Mouse (Mus musculus) megakaryocyte, embryonic 14.5 days (primary cell): ENCODE measurements at regions not wholly inside any gene's neighbourhood (a gene's known extent, or its start where the extent isn't known, plus 50 kb on each side); places are given as distances from the start of the nearest gene placed in this dataset.

Experiments used
- H3K27me3 ChIP-seq: replicated peaks from 2 replicates; pipeline ENCODE3; 2012; ENCODE audit warnings: inconsistent platforms
- H3K36me3 ChIP-seq: replicated peaks from 2 replicates; pipeline ENCODE3; 2012; ENCODE audit warnings: low read length, inconsistent platforms, mixed read lengths
- H3K4me1 ChIP-seq: 2 replicates; pipeline ENCODE4 v1.6.1; 2012; ENCODE audit warnings: inconsistent platforms
- H3K4me3 ChIP-seq: replicated peaks from 2 replicates; pipeline ENCODE3; 2012; ENCODE audit warnings: moderate library complexity, mild to moderate bottlenecking, inconsistent platforms
- H3K9me3 ChIP-seq: 2 replicates; pipeline ENCODE4 v1.6.1; 2012; ENCODE audit warnings: inconsistent platforms
- FLI1 ChIP-seq: IDR thresholded peaks from 2 replicates; pipeline ENCODE4 v1.6.1; 2012; ENCODE audit warnings: low read length, inconsistent platforms, mixed read lengths
- GATA1 ChIP-seq: IDR thresholded peaks from 3 replicates; pipeline ENCODE4 v1.6.1; 2012; ENCODE audit warnings: mixed read lengths, low read length, inconsistent platforms, borderline replicate concordance

DNA sequence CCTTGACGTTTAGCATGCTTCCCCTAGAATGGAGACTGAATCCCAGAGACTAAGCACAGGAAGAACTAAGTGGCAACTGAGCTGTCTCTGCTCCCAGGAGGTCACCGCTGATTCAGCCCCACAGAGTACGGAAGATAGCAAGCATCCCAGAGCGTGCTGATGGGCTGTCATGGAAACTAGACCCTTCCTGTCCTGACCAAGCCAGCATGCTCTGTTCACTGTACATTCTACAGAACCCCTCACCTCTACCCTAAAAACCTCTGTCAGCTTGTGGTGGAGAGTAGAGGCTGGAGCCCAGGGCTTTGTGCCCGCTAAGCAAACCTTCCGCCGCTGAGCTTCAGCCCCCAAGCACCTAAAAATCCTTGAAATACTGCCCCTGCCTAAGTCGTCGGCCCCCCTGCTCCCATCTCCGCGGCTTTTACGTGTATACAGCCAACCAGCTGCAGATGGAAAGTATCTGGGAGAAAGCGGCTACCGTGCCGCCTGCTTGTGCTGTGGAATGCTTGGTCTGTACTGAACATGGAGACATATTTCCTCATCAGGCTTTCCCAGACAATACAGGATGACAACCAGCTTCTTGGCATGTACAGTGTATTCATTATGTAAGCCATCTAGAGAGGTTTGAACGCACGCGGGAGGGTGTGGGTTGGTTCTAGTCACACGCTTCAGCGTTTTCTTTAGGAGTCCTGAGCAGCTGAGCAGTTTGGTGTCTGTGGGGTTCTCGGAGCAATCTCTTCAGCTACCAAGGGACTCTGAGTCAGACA lies 237.1 kb downstream of the Tshz3 start:
- Histone ChIP-seq H3K9me3 (peaks cover 46% of the 10 kb centered on the region), H3K27me3 (no peaks in the 10 kb centered on the region), H3K4me3 (no peak overlapping the region), H3K36me3 (no peaks in the 10 kb centered on the region), H3K4me1 (no peaks in the 10 kb centered on the region)
- TF ChIP-seq FLI1 (no peak), GATA1 (no peak)

DNA sequence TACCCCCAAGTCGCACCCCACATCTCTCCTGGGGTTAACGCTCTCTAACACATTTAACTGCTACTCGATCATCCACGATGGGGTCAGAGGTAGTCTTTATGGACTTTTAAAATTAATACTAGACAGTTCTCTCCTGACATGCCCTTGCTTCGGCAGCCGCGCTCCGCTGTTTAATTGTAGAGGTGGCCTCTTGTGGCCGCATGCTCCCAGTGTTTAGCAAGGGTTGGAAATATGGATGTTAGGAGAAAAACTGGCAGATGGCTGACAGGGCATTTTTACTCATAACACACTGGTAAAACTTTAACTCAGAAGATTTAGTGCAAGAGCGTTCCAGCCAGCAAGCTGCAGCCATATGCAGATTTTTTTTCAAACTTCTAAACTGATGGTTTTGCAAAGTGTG lies 242.7 kb downstream of the Tshz3 start:
- Histone ChIP-seq H3K4me3 (no peak overlapping the region), H3K27me3 (no peaks in the 10 kb centered on the region), H3K4me1 (no peaks in the 10 kb centered on the region), H3K36me3 (no peaks in the 10 kb centered on the region), H3K9me3 (peaks cover 37% of the 10 kb centered on the region)
- no peak for TF ChIP-seq GATA1
- TF ChIP-seq FLI1 = no peak

- Histone ChIP-seq H3K9me3 (peaks cover 48% of the 10 kb centered on the region), H3K4me3 (no peak overlapping the region), H3K36me3 (no peaks in the 10 kb centered on the region), H3K27me3 (no peaks in the 10 kb centered on the region), H3K4me1 (no peaks in the 10 kb centered on the region)
- no peak for TF ChIP-seq GATA1
- no peak for TF ChIP-seq FLI1
These were observed 247.3 kb downstream of the Tshz3 start for GRCm38 (mm10) chr7:36945024-36945815.

DNA sequence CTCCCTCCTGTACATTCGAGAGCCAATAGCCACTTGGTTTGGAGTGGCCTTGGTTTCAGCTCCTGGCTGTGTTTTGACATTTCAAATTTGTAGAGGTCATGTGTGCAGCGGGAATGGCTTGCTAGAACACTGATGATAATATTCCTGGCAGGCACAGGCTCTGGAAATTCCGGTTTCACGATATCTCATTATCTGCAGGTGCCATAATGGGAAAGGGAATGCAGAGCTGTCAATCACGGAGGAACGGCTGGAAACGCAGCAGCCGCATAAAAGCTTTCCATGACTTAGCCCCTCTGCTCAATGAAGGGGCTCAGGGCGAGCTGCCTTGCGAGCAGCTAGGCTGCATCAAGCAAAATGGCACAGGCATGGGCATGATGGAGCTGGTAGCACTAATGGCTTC lies 251.6 kb downstream of the Tshz3 start:
- Histone ChIP-seq H3K27me3 (no peaks in the 10 kb centered on the region), H3K4me1 (no peaks in the 10 kb centered on the region), H3K9me3 (peaks cover 37% of the 10 kb centered on the region), H3K4me3 (no peak overlapping the region), H3K36me3 (no peaks in the 10 kb centered on the region)
- no peak for TF ChIP-seq FLI1
- no peak for TF ChIP-seq GATA1

DNA sequence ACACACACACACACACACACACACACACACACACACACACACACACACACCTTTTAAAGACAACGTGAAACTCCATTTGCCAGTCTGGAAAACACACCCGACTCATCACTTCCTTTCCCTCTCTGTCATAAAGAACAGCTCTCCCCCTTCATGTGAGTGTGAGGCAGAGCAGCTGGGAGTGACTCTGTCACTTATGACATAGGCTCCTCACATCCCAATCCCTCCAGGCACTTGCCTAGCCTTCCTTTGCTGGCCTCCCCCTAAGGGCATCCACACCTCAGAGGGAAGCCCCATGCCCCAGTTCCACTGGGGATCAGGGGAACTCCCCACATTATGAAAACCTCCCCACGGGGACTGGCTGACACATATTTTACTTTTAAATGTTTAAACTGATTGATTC lies 257.5 kb downstream of the Tshz3 start:
- no peaks in the 10 kb centered on the region for H3K4me1 ChIP-seq
- no peak overlapping the region for H3K4me3 ChIP-seq
- no peak for TF ChIP-seq GATA1
- TF ChIP-seq FLI1 = no peak
- H3K27me3 ChIP-seq = no peaks in the 10 kb centered on the region
- peaks cover 49% of the 10 kb centered on the region for H3K9me3 ChIP-seq
- H3K36me3 ChIP-seq = no peaks in the 10 kb centered on the region

GRCm38 (mm10) chr7:36958255-36958654 lies 260.3 kb downstream of the Tshz3 start:
- Histone ChIP-seq H3K9me3 (peaks cover 52% of the 10 kb centered on the region), H3K4me1 (no peaks in the 10 kb centered on the region), H3K36me3 (no peaks in the 10 kb centered on the region), H3K27me3 (no peaks in the 10 kb centered on the region), H3K4me3 (no peak overlapping the region)
- TF ChIP-seq FLI1 = no peak
- no peak for TF ChIP-seq GATA1

- Histone ChIP-seq H3K4me3 (no peak overlapping the region), H3K9me3 (peaks cover 19% of the 10 kb centered on the region), H3K27me3 (no peaks in the 10 kb centered on the region), H3K4me1 (no peaks in the 10 kb centered on the region), H3K36me3 (no peaks in the 10 kb centered on the region)
- TF ChIP-seq FLI1 (no peak), GATA1 (no peak)
These were observed 273.9 kb downstream of the Tshz3 start for GRCm38 (mm10) chr7:36971772-36972171.

- Histone ChIP-seq H3K4me3 (peak overlapping the region; percentile 46), H3K9me3 (peaks cover 20% of the 10 kb centered on the region), H3K4me1 (no peaks in the 10 kb centered on the region), H3K36me3 (no peaks in the 10 kb centered on the region), H3K27me3 (no peaks in the 10 kb centered on the region)
- TF ChIP-seq FLI1 = no peak
- no peak for TF ChIP-seq GATA1
These were observed 275.9 kb downstream of the Tshz3 start for GRCm38 (mm10) chr7:36973654-36974320.

DNA sequence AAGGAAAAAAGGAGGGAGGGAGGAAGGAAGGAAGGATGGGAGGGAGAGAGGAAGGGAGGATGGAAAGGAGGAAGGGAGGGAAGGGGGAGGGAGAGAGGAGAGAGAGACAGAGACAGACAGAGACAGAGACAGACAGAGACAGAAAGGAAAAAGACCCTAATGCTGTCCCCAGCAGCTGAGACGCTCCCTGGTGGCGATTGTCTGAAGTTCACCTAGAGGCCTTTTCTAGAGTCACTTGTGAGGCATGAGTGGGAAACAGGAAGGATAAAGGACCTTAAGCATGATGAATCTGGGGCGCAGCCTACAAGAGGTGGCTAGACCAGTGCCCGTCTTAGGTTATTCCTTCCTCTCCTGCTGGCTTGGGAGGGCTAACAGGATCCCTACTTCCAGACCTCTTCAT lies 276.7 kb downstream of the Tshz3 start:
- Histone ChIP-seq H3K36me3 (no peaks in the 10 kb centered on the region), H3K4me3 (no peak overlapping the region), H3K4me1 (no peaks in the 10 kb centered on the region), H3K27me3 (no peaks in the 10 kb centered on the region), H3K9me3 (peaks cover 23% of the 10 kb centered on the region)
- TF ChIP-seq GATA1 = no peak

GRCm38 (mm10) chr7:36975475-36975874 lies 277.6 kb downstream of the Tshz3 start:
- Histone ChIP-seq H3K9me3 (peaks cover 32% of the 10 kb centered on the region), H3K4me3 (no peak overlapping the region)
- no peak for TF ChIP-seq FLI1
- no peak for TF ChIP-seq GATA1

More at GRCm38 (mm10) chr7:36975475-36975874, 277.6 kb downstream of the Tshz3 start:
- Histone ChIP-seq H3K4me1 (no peaks in the 10 kb centered on the region), H3K36me3 (no peaks in the 10 kb centered on the region), H3K27me3 (no peaks in the 10 kb centered on the region)
